In genomic region chr4:109150214-109150613, GRCm38 (mm10) we compare ENCODE assay signal across 16 mouse cellular contexts. TPM values are rescaled to one million over a fixed set of nuclear protein-coding genes. Genes with fewer than 3 reads are reported as not detected.
DNase-seq lines count a peak whose midpoint lies in the region; ATAC-seq and TF ChIP-seq lines count a peak whose summit lies in the region.
"Had no signal": no experiment of that assay in that cellular context is flagged by ENCODE, and none has a peak within 500 bp of the region (broad histone marks: within the 10 kb centered on the region; RNA-seq: fewer than 3 reads in every experiment).

No protein-coding gene starts in this region.

- WGBS in embryonic facial prominence, embryonic 14.5 days, result 55% methylated on average over 2 of the region's 2 CpGs
- WGBS in embryonic facial prominence, embryonic 10.5 days, result 69% methylated on average over 2 of the region's 2 CpGs
- WGBS in stomach, postnatal 0 days, result 48% methylated on average over 2 of the region's 2 CpGs
- WGBS in hindbrain, embryonic 10.5 days, result 74% methylated on average over 2 of the region's 2 CpGs

- H3K27ac ChIP-seq in embryonic facial prominence, embryonic 14.5 days (replicated peaks; ENCODE audit: low read depth, low read length), result no peak overlapping the region
- H3K27ac ChIP-seq in embryonic facial prominence, embryonic 10.5 days (replicated peaks), result no peak overlapping the region
- peak overlapping the region; percentile 53; the same call in 1 of the 2 replicates for H3K27ac ChIP-seq in ES-Bruce4 (ENCODE audit: insufficient read depth, low read length)
- no peak overlapping the region for H3K27ac ChIP-seq in stomach, postnatal 0 days (replicated peaks)
- no peak overlapping the region for H3K27ac ChIP-seq in hindbrain, embryonic 10.5 days
- H3K27ac ChIP-seq: hindbrain, embryonic 12.5 days; limb, embryonic 15.5 days; midbrain, embryonic 15.5 days had no signal

- H3K27me3 ChIP-seq in embryonic facial prominence, embryonic 14.5 days (replicated peaks; ENCODE audit: control insufficient read depth, insufficient read depth, low read length), result no peaks in the 10 kb centered on the region
- H3K27me3 ChIP-seq in embryonic facial prominence, embryonic 10.5 days (replicated peaks; ENCODE audit: low read depth, poor library complexity, severe bottlenecking), result no peaks in the 10 kb centered on the region
- no peaks in the 10 kb centered on the region for H3K27me3 ChIP-seq in ES-Bruce4 (ENCODE audit: control insufficient read depth, insufficient read depth, low read length, poor library complexity, severe bottlenecking)
- no peaks in the 10 kb centered on the region for H3K27me3 ChIP-seq in stomach, postnatal 0 days (ENCODE audit: control insufficient read depth, insufficient read depth, low read length)
- no peaks in the 10 kb centered on the region for H3K27me3 ChIP-seq in hindbrain, embryonic 10.5 days (ENCODE audit: insufficient read depth, poor library complexity, severe bottlenecking)
- H3K27me3 ChIP-seq: hindbrain, embryonic 12.5 days; limb, embryonic 15.5 days; midbrain, embryonic 15.5 days had no signal

- H3K4me1 ChIP-seq in embryonic facial prominence, embryonic 14.5 days (ENCODE audit: control insufficient read depth, insufficient read depth, low read length), result peaks cover 4% of the 10 kb centered on the region
- no peaks in the 10 kb centered on the region for H3K4me1 ChIP-seq in embryonic facial prominence, embryonic 10.5 days
- H3K4me1 ChIP-seq in ES-Bruce4 (ENCODE audit: control insufficient read depth, insufficient read depth, low read length), result peaks cover 2% of the 10 kb centered on the region
- H3K4me1 ChIP-seq in stomach, postnatal 0 days (replicated peaks; ENCODE audit: control insufficient read depth, insufficient read depth), result no peaks in the 10 kb centered on the region
- H3K4me1 ChIP-seq in hindbrain, embryonic 10.5 days (replicated peaks), result no peaks in the 10 kb centered on the region; the same call in 1 of the 2 replicates

- H3K4me3 ChIP-seq in embryonic facial prominence, embryonic 14.5 days (ENCODE audit: low read depth, low read length), result no peak overlapping the region
- no peak overlapping the region for H3K4me3 ChIP-seq in embryonic facial prominence, embryonic 10.5 days
- H3K4me3 ChIP-seq in ES-Bruce4 (ENCODE audit: low read depth, low read length), result no peak overlapping the region
- H3K4me3 ChIP-seq in stomach, postnatal 0 days (ENCODE audit: low read depth, low read length), result no peak overlapping the region
- H3K4me3 ChIP-seq in hindbrain, embryonic 10.5 days, result no peak overlapping the region
- H3K4me3 ChIP-seq: hindbrain, embryonic 12.5 days; limb, embryonic 15.5 days; midbrain, embryonic 15.5 days had no signal

- H3K4me2 ChIP-seq in embryonic facial prominence, embryonic 14.5 days (ENCODE audit: low read depth, low read length), result no peak overlapping the region
- H3K4me2 ChIP-seq in stomach, postnatal 0 days (replicated peaks; ENCODE audit: low read depth), result no peak overlapping the region
- H3K4me2 ChIP-seq: hindbrain, embryonic 12.5 days; limb, embryonic 15.5 days; midbrain, embryonic 15.5 days had no signal

- ATAC-seq in embryonic facial prominence, embryonic 14.5 days (ENCODE audit: low read depth), result no peak
- no peak for ATAC-seq in stomach, postnatal 0 days (ENCODE audit: low FRiP score, low TSS enrichment)
- ATAC-seq: forebrain, embryonic 14.5 days; inflammation-experienced regulatory T-cells, adult 6 months; midbrain, embryonic 15.5 days had no signal

- H3K9ac ChIP-seq in embryonic facial prominence, embryonic 14.5 days (ENCODE audit: low read depth, low read length), result no peak overlapping the region
- H3K9ac ChIP-seq in ES-Bruce4 (ENCODE audit: low read depth, poor library complexity, severe bottlenecking), result no peak overlapping the region
- H3K9ac ChIP-seq in stomach, postnatal 0 days (ENCODE audit: low read length), result no peak overlapping the region
- H3K9ac ChIP-seq: hindbrain, embryonic 12.5 days; limb, embryonic 15.5 days; midbrain, embryonic 15.5 days had no signal

- peak; percentile 60; the same call in 1 of the 2 replicates for TF ChIP-seq EP300 in ES-Bruce4 (IDR thresholded peaks at IDR 0.05; ENCODE audit: insufficient read depth, low read depth, low read length)
- TF ChIP-seq EP300 in stomach, postnatal 0 days (optimal IDR thresholded peaks at IDR 0.05), result no peak

- peaks cover 5% of the 10 kb centered on the region; the same call in 1 of the 2 replicates for H3K36me3 ChIP-seq in embryonic facial prominence, embryonic 14.5 days (ENCODE audit: control insufficient read depth, insufficient read depth, low read length)
- H3K36me3 ChIP-seq in embryonic facial prominence, embryonic 10.5 days (replicated peaks), result peaks cover 5% of the 10 kb centered on the region; the same call in 1 of the 2 replicates
- H3K36me3 ChIP-seq in ES-Bruce4 (ENCODE audit: control insufficient read depth, insufficient read depth, low read length, poor library complexity, severe bottlenecking), result no peaks in the 10 kb centered on the region
- H3K36me3 ChIP-seq in stomach, postnatal 0 days (ENCODE audit: control insufficient read depth, insufficient read depth, low read length), result no peaks in the 10 kb centered on the region
- no peaks in the 10 kb centered on the region for H3K36me3 ChIP-seq in hindbrain, embryonic 10.5 days
- H3K36me3 ChIP-seq: hindbrain, embryonic 12.5 days; limb, embryonic 15.5 days; midbrain, embryonic 15.5 days had no signal

- H3K9me3 ChIP-seq in embryonic facial prominence, embryonic 14.5 days (ENCODE audit: control insufficient read depth, low read length), result no peaks in the 10 kb centered on the region
- no peaks in the 10 kb centered on the region for H3K9me3 ChIP-seq in embryonic facial prominence, embryonic 10.5 days
- no peaks in the 10 kb centered on the region for H3K9me3 ChIP-seq in ES-Bruce4 (replicated peaks; ENCODE audit: control insufficient read depth, insufficient read depth, low read length, poor library complexity, severe bottlenecking)
- no peaks in the 10 kb centered on the region for H3K9me3 ChIP-seq in stomach, postnatal 0 days (ENCODE audit: control insufficient read depth, low read length)
- no peaks in the 10 kb centered on the region for H3K9me3 ChIP-seq in hindbrain, embryonic 10.5 days
- H3K9me3 ChIP-seq: G1E; hindbrain, embryonic 12.5 days; limb, embryonic 15.5 days; midbrain, embryonic 15.5 days had no signal

- DNase-seq in embryonic facial prominence, embryonic 14.5 days (ENCODE audit: low spot score), result peak; percentile 44
- no peak for DNase-seq in embryonic facial prominence, embryonic 10.5 days (ENCODE audit: low spot score)
- peak; percentile 28 for DNase-seq in kidney, postnatal 14 days
- no peak for DNase-seq in kidney, postnatal 4 days
- peak; percentile 90 for DNase-seq in ZHBTc4 (ENCODE audit: low read depth, low spot score)
- no peak for DNase-seq in stomach, postnatal 0 days (ENCODE audit: low spot score)
- no peak for DNase-seq in hindbrain, embryonic 10.5 days (ENCODE audit: low spot score)
- DNase-seq: cerebellum, adult 9-10 months; right cerebral cortex, postnatal 4 days had no signal

- TF ChIP-seq CTCF in ES-Bruce4 (IDR thresholded peaks at IDR 0.05; ENCODE audit: low read depth, low read length), result no peak
- no peak for TF ChIP-seq CTCF in stomach, postnatal 0 days (IDR thresholded peaks at IDR 0.05; ENCODE audit: low read depth)

- no peak for TF ChIP-seq POLR2A in ES-Bruce4 (IDR thresholded peaks at IDR 0.05; ENCODE audit: insufficient read depth, low read length)

RNA-seq across cellular contexts. Expression of gene Osbpl9, which starts 51.9 kb away (rescaled TPM):
- polyA plus RNA-seq in embryonic facial prominence, embryonic 14.5 days (2014; fragmentation: Nextera tagmentation; extraction: Ambion mirVana), result 54.7 and 65.2 TPM in 2 replicates
- polyA plus RNA-seq in embryonic facial prominence, embryonic 10.5 days (2016; fragmentation: Nextera tagmentation; extraction: Ambion mirVana), result 60.0 and 61.4 TPM in 2 replicates
- 69.2 and 83.3 TPM in 2 replicates for polyA plus RNA-seq in ES-Bruce4 (2011; ENCODE audit: insufficient read depth, insufficient read length, low read depth, missing spikeins)
- polyA plus RNA-seq in stomach, postnatal 0 days (2015; fragmentation: Nextera tagmentation; extraction: Ambion mirVana), result 45.0 and 45.5 TPM in 2 replicates
- 59.5 and 66.7 TPM in 2 replicates for polyA plus RNA-seq in hindbrain, embryonic 10.5 days (2016; fragmentation: Nextera tagmentation; extraction: Ambion mirVana)

Comparison
In these comparisons a context has a peak if more than half of its experiments do, and no peak if none do; other contexts are left out.
1. DNase-seq: peak in embryonic facial prominence, embryonic 14.5 days (single experiment), kidney, postnatal 14 days (single experiment) and ZHBTc4 (single experiment); none in embryonic facial prominence, embryonic 10.5 days (single experiment), kidney, postnatal 4 days (0 of 2), stomach, postnatal 0 days (single experiment) and hindbrain, embryonic 10.5 days (single experiment).